Mouse (Mus musculus): Measurements from ENCODE around the gene Ugt1a8. TPM values are rescaled to one million over a fixed set of nuclear protein-coding genes. Genes with fewer than 3 reads are reported as not detected.

Ugt1a8 gene
- total and polyA plus RNA-seq, 3 experiments: not detected

DNA sequence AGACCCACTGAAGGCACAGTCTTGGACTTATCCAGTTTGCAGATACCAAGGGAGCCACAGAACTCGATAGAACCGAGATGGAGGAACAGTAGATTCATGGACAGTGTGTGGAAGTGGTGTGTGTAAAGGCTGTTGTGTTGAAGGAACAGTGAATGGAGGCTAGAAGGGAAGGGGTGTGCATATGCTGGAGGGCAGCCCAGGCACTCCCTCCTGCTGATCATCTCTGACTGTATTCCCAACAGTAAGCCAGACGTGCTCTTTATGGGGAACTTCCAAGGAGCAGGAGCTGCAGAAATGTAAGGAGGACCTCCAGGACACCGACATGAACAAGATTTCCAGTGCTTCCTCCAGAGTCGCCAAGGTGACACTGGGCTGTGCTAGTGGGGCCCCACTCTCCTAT, 162.4 kb downstream of the Ugt1a8 start (continued):
- TF ChIP-seq RAD21 (IDR thresholded peaks at IDR 0.05; ENCODE audit: low read depth, low read length) (no peak), ETS1 (IDR thresholded peaks at IDR 0.05; ENCODE audit: low read depth, low read length) (no peak), EP300 (IDR thresholded peaks at IDR 0.05; ENCODE audit: low read depth in 1 of 2, low read length in 2 of 2) (no peak), ZC3H11A (IDR thresholded peaks at IDR 0.05; ENCODE audit: low read depth, low read length) (no peak)

DNA sequence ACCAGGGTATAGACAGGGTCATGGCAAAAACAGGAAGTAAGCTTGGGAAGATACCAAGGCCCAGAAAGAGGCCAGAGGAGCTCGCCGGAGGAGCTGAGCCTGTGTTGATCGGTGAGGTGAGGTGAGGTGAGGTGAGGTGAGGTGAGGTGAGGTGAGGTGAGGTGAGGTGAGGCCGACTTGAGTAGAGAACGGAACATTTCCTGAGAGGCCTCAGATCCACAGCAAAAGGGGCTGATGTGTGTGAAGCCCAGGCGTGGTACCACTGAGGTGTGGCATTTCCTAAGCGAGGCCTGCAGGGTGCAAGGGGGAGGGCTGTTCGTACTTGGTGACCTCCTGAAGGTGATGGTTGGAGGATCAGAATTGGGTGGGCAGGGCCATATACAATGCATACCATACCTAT, 165.5 kb downstream of the Ugt1a8 start:
- H3K79me2 ChIP-seq (ENCODE audit: control insufficient read depth, insufficient read depth, low read length, poor library complexity): no peaks in the 10 kb centered on the region
- no peak for TF ChIP-seq HCFC1 (IDR thresholded peaks at IDR 0.05; ENCODE audit: low read depth, low read length)
- no peak for TF ChIP-seq RAD21 (IDR thresholded peaks at IDR 0.05; ENCODE audit: low read depth, low read length)
- no peak for TF ChIP-seq USF1 (IDR thresholded peaks at IDR 0.05; ENCODE audit: low read depth, low read length)
- no peak for TF ChIP-seq KAT2A (conservative IDR thresholded peaks at IDR 0.05; ENCODE audit: low read depth, low read length)
- no peak for TF ChIP-seq ZC3H11A (IDR thresholded peaks at IDR 0.05; ENCODE audit: low read depth, low read length)
- TF ChIP-seq TAL1 (IDR thresholded peaks at IDR 0.05; ENCODE audit: low read length): no peak
- TF ChIP-seq CHD2 (IDR thresholded peaks at IDR 0.05; ENCODE audit: low read length): no peak
- no peak for TF ChIP-seq MXI1 (IDR thresholded peaks at IDR 0.05; ENCODE audit: low read depth, low read length)
- no peak for TF ChIP-seq TCF12 (IDR thresholded peaks at IDR 0.05; ENCODE audit: low read depth, low read length)
- TF ChIP-seq JUND (IDR thresholded peaks at IDR 0.05; ENCODE audit: low read depth, low read length): no peak
- TF ChIP-seq MAX (IDR thresholded peaks at IDR 0.05; ENCODE audit: low read length): no peak
- no peak for TF ChIP-seq ETS1 (IDR thresholded peaks at IDR 0.05; ENCODE audit: low read depth, low read length)
- TF ChIP-seq MEF2A (IDR thresholded peaks at IDR 0.05; ENCODE audit: extremely low read depth, insufficient replicate concordance, low read depth, low read length, poor library complexity, severe bottlenecking): no peak
- H3K9me3 ChIP-seq (replicated peaks; ENCODE audit: insufficient read depth, low read length): no peaks in the 10 kb centered on the region
- H3K4me1 ChIP-seq (ENCODE audit: control insufficient read depth in 1 of 2, insufficient read depth in 2 of 2, low read length in 2 of 2): 0 out of 4 replicates have a peak, but pooled peaks cover 0 to 3% of the 10 kb centered on the region in 2 experiments
- no peak overlapping the region for H3K9ac ChIP-seq (ENCODE audit: control insufficient read depth, low read depth, low read length, poor library complexity, severe bottlenecking)
- no peak overlapping the region for H3K27ac ChIP-seq (ENCODE audit: control insufficient read depth, low read depth, low read length)
- H3K4me3 ChIP-seq (ENCODE audit: control insufficient read depth in 1 of 2, insufficient read depth in 1 of 2, low read depth in 2 of 2, low read length in 2 of 2): no peak overlapping the region
- no peak for DNase-seq (ENCODE audit: low read depth, low spot score)
- no peaks in the 10 kb centered on the region for H3K36me3 ChIP-seq (ENCODE audit: control insufficient read depth in 1 of 2, insufficient read depth in 2 of 2, low read length in 2 of 2)
- no peaks in the 10 kb centered on the region for H3K27me3 ChIP-seq (ENCODE audit: control insufficient read depth in 1 of 2, insufficient read depth in 2 of 2, low read length in 2 of 2)

DNA sequence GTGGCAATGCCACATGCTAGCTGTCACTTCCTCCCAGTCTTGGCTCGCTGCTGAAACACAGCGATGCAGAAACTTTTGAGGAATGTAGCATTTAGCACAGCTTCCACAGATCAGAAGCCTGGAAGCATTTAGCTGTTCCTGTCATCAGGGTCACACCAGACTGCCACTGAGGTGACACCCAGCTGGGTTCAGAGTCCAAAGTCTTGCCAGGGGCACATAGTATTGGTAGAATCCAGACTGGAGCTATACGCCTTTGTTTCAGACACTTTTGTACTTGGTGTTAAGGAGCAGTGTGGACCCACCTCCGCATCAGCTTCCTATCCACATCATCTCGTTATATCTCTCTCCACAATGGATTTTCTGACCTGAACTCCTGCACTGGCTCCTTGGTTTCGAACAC, 165.9 kb downstream of the Ugt1a8 start:
- Histone ChIP-seq H3K27me3 (ENCODE audit: control insufficient read depth in 1 of 2, insufficient read depth in 2 of 2, low read length in 2 of 2) (no peaks in the 10 kb centered on the region), H3K4me3 (ENCODE audit: control insufficient read depth in 1 of 2, insufficient read depth in 1 of 2, low read depth in 2 of 2, low read length in 2 of 2) (no peak overlapping the region), H3K9me3 (replicated peaks; ENCODE audit: insufficient read depth, low read length) (no peaks in the 10 kb centered on the region)

More for the DNA sequence above, 165.9 kb downstream of the Ugt1a8 start:
- no peaks in the 10 kb centered on the region for H3K79me2 ChIP-seq (ENCODE audit: control insufficient read depth, insufficient read depth, low read length, poor library complexity)
- DNase-seq (ENCODE audit: low read depth, low spot score): no peak
- TF ChIP-seq MAZ (IDR thresholded peaks at IDR 0.05; ENCODE audit: low read depth, low read length) (no peak), POLR2AphosphoS2 (IDR thresholded peaks at IDR 0.05; ENCODE audit: low read length) (no peak), CHD1 (IDR thresholded peaks at IDR 0.05; ENCODE audit: low read depth, low read length) (no peak), SIN3A (IDR thresholded peaks at IDR 0.05; ENCODE audit: low read length) (no peak), USF1 (IDR thresholded peaks at IDR 0.05; ENCODE audit: low read depth, low read length) (no peak), E2F4 (IDR thresholded peaks at IDR 0.05; ENCODE audit: borderline replicate concordance, low read depth, low read length) (no peak), ZMIZ1 (IDR thresholded peaks at IDR 0.05; ENCODE audit: low read depth, low read length) (no peak), RAD21 (IDR thresholded peaks at IDR 0.05; ENCODE audit: low read depth, low read length) (no peak), GABPA (IDR thresholded peaks at IDR 0.05; ENCODE audit: low read depth, low read length) (no peak), MAX (IDR thresholded peaks at IDR 0.05; ENCODE audit: low read length) (no peak)
- H3K27ac ChIP-seq (ENCODE audit: control insufficient read depth, low read depth, low read length): no peak overlapping the region
- no peaks in the 10 kb centered on the region for H3K36me3 ChIP-seq (ENCODE audit: control insufficient read depth in 1 of 2, insufficient read depth in 2 of 2, low read length in 2 of 2)
- no peak overlapping the region for H3K9ac ChIP-seq (ENCODE audit: control insufficient read depth, low read depth, low read length, poor library complexity, severe bottlenecking)
- H3K4me1 ChIP-seq (ENCODE audit: control insufficient read depth in 1 of 2, insufficient read depth in 2 of 2, low read length in 2 of 2): 0 out of 4 replicates have a peak, but pooled peaks cover 0 to 3% of the 10 kb centered on the region in 2 experiments

Measured in MEL (cell line).